Mouse (Mus musculus) ES-Bruce4 (cell line): ENCODE measurements around the gene Tmprss9.

ENCODE experiments used
- CTCF ChIP-seq: IDR thresholded peaks from one replicate; pipeline ENCODE4 v1.8.1; 2011; ENCODE audit warnings: low read depth, low read length
- EP300 ChIP-seq: IDR thresholded peaks from 2 replicates; pipeline ENCODE4 v1.6.1; 2011; ENCODE audit warnings: low read depth, low read length; ENCODE audit not compliant: insufficient read depth

DNA sequence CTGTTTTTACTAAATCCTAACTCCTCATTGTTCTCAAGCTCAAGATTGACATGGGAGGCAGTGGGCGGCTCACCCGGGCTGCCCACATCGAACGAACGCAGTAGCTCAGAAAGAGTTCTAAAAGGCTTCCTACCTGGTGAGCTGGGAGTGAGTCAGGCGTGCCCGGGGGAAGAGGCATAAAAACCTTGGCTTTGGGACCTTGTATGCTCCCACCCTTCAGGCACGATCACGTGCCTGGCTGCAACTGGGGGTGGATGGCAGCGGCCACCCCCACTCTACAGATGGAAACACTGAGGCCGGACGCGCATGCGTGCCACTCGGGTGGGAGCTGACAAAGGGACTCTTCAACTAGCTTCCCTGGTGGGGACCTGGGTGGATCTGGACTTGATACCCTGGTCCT lies 29.3 kb upstream of the Tmprss9 start:
- no peak for TF ChIP-seq CTCF
- no peak for TF ChIP-seq EP300
